Mouse (Mus musculus) lung, adult 2 months (tissue): ENCODE measurements around the gene Tmppe. TPM values are rescaled to one million over a fixed set of nuclear protein-coding genes. Genes with fewer than 3 reads are reported as not detected.

Source experiments
- DNase-seq: peaks from one replicate; pipeline ENCODE4 v3.0.0; 2022
- H3K4me1 ChIP-seq: fragments of 200-500 bp; 2 replicates; pipeline ENCODE4 v1.6.1; 2011; ENCODE audit warnings: low read length; ENCODE audit not compliant: control insufficient read depth, insufficient read depth
- H3K4me3 ChIP-seq: fragments of 200-500 bp; replicated peaks from 2 replicates; pipeline ENCODE3; 2011; ENCODE audit warnings: low read depth, mild to moderate bottlenecking, control low read depth, low read length; ENCODE audit errors: extremely low read depth
- CTCF ChIP-seq: fragments of 200-500 bp; IDR thresholded peaks from 2 replicates; pipeline ENCODE4 v1.5.1; 2011; ENCODE audit warnings: mild to moderate bottlenecking, low read length, control low read depth; ENCODE audit not compliant: insufficient read depth
- POLR2A ChIP-seq: fragments of 200-500 bp; IDR thresholded peaks from 2 replicates; pipeline ENCODE4 v1.6.1; 2011; ENCODE audit warnings: low read depth, mild to moderate bottlenecking, control low read depth, low read length, borderline replicate concordance; ENCODE audit errors: extremely low read depth
- WGBS: fragments of 180-500 bp; shearing (Covaris S2); methylation state at CpG from one replicate; pipeline ENCODE4 v1.1.7; 2018; 5-methylcytosine and 5-hydroxymethylcytosine counted together
- polyA plus RNA-seq: library from polyadenylated mRNA; depleted of rRNA; stranded (reverse); fragments of >200 nt; gene quantifications from 2 replicates; pipeline ENCODE4 v1.2.3, GENCODE M21; 2012; rRNA removed

Gene Tmppe
- polyA plus RNA-seq, 1 experiment: 9.7 TPM

GRCm38 (mm10) chr9:114452418-114452817 is 51.5 kb downstream of the Tmppe start:
- Histone ChIP-seq H3K4me1 (no peaks in the 10 kb centered on the region), H3K4me3 (no peak overlapping the region)
- WGBS: 93% methylated on average over 6 of the region's 6 CpGs
- TF ChIP-seq CTCF (no peak), POLR2A (no peak)
- DNase-seq: no peak

GRCm38 (mm10) chr9:114455420-114455819 is 54.5 kb downstream of the Tmppe start:
- TF ChIP-seq CTCF (no peak), POLR2A (no peak)
- WGBS: 86% methylated on average over 2 of the region's 2 CpGs
- Histone ChIP-seq H3K4me3 (no peak overlapping the region), H3K4me1 (no peaks in the 10 kb centered on the region)
- no peak for DNase-seq

Other genes with a start within 250 kb of the Tmppe start
- gene Bcl2a1c, start 71.0 kb upstream of the Tmppe start, polyA plus RNA-seq: not detected in 2 replicates
- 83.2 and 106 TPM in 2 replicates for gene Crtap, start 10.4 kb upstream of the Tmppe start, polyA plus RNA-seq
- gene Glb1, start within 50 bp of the Tmppe start, polyA plus RNA-seq: 24.9 and 26.8 TPM in 2 replicates
- gene Ccr4, start 103.8 kb downstream of the Tmppe start, polyA plus RNA-seq: 0.69 and 0.75 TPM in 2 replicates
- gene C130032M10Rik, start 114.6 kb downstream of the Tmppe start, polyA plus RNA-seq: not detected in 2 replicates
- gene Trim71, start 163.3 kb downstream of the Tmppe start, polyA plus RNA-seq: 0.05 and 0.08 TPM in 2 replicates
- gene Cnot10, start 239.1 kb downstream of the Tmppe start, polyA plus RNA-seq: 23.0 and 28.9 TPM in 2 replicates